Mouse (Mus musculus): ENCODE measurements around the gene Kctd14. TPM values are rescaled to one million over a fixed set of nuclear protein-coding genes. Genes with fewer than 3 reads are reported as not detected.
"Not testable (repeated sequence)": the region's sequence is repeated elsewhere in the genome, so short reads cannot be mapped to it uniquely, and the experiment has no call there.

Gene Kctd14
- polyA plus RNA-seq (2016; fragmentation: Nextera tagmentation; extraction: Ambion mirVana), result 0.20 and 0.37 TPM in 2 replicates

GRCm38 (mm10) chr7:97451023-97451422 lies at the start of gene Kctd14:
Kctd14 (plus strand) TSS chr7:97451323.
- not testable (repeated sequence) for H3K27me3 ChIP-seq (ENCODE audit: insufficient read depth, poor library complexity, severe bottlenecking); H3K27ac ChIP-seq; H3K4me3 ChIP-seq; H3K4me1 ChIP-seq (replicated peaks); H3K36me3 ChIP-seq; DNase-seq (ENCODE audit: low spot score)
- H3K9me3 ChIP-seq, result 0 out of 2 replicates have a peak, but pooled peaks cover 10% of the 10 kb centered on the region
- 83% methylated on average over 2 of the region's 2 CpGs for WGBS

GRCm38 (mm10) chr7:97407145-97407544 lies 44.0 kb upstream of the Kctd14 start:
- 94% methylated on average over 10 of the region's 10 CpGs for WGBS
- no peak for DNase-seq (ENCODE audit: low spot score)
- Histone ChIP-seq H3K27me3 (ENCODE audit: insufficient read depth, poor library complexity, severe bottlenecking) (no peaks in the 10 kb centered on the region), H3K27ac (no peak overlapping the region), H3K36me3 (peaks cover 78% of the 10 kb centered on the region), H3K4me3 (no peak overlapping the region), H3K9me3 (peaks cover 11% of the 10 kb centered on the region), H3K4me1 (replicated peaks) (no peaks in the 10 kb centered on the region)

GRCm38 (mm10) chr7:97411106-97411505 lies 40.0 kb upstream of the Kctd14 start:
- 94% methylated on average over 2 of the region's 2 CpGs for WGBS
- H3K36me3 ChIP-seq, result peaks cover 64% of the 10 kb centered on the region
- H3K4me1 ChIP-seq (replicated peaks), result no peaks in the 10 kb centered on the region
- H3K4me3 ChIP-seq, result no peak overlapping the region
- no peaks in the 10 kb centered on the region for H3K9me3 ChIP-seq
- H3K27ac ChIP-seq, result no peak overlapping the region
- DNase-seq (ENCODE audit: low spot score), result no peak
- H3K27me3 ChIP-seq (ENCODE audit: insufficient read depth, poor library complexity, severe bottlenecking), result no peaks in the 10 kb centered on the region

GRCm38 (mm10) chr7:97411575-97411974 lies 39.5 kb upstream of the Kctd14 start:
- Histone ChIP-seq H3K27me3 (ENCODE audit: insufficient read depth, poor library complexity, severe bottlenecking) (no peaks in the 10 kb centered on the region), H3K4me1 (replicated peaks) (no peaks in the 10 kb centered on the region), H3K27ac (no peak overlapping the region), H3K4me3 (no peak overlapping the region), H3K36me3 (peaks cover 61% of the 10 kb centered on the region), H3K9me3 (no peaks in the 10 kb centered on the region)
- WGBS, result 81% methylated on average over 3 of the region's 3 CpGs
- DNase-seq (ENCODE audit: low spot score), result no peak

GRCm38 (mm10) chr7:97413981-97414380 lies 37.1 kb upstream of the Kctd14 start:
- Histone ChIP-seq H3K4me1 (replicated peaks) (peaks cover 6% of the 10 kb centered on the region), H3K36me3 (peaks cover 38% of the 10 kb centered on the region), H3K9me3 (no peaks in the 10 kb centered on the region), H3K4me3 (no peak overlapping the region), H3K27ac (no peak overlapping the region), H3K27me3 (ENCODE audit: insufficient read depth, poor library complexity, severe bottlenecking) (no peaks in the 10 kb centered on the region)
- DNase-seq (ENCODE audit: low spot score), result no peak
- 100% methylated on average over 1 of the region's 1 CpGs for WGBS

- no peaks in the 10 kb centered on the region for H3K9me3 ChIP-seq
- no peak overlapping the region for H3K4me3 ChIP-seq
- H3K4me1 ChIP-seq (replicated peaks), result peaks cover 10% of the 10 kb centered on the region
- H3K36me3 ChIP-seq, result peaks cover 33% of the 10 kb centered on the region
- 96% methylated on average over 1 of the region's 1 CpGs for WGBS
- no peak overlapping the region for H3K27ac ChIP-seq
- H3K27me3 ChIP-seq (ENCODE audit: insufficient read depth, poor library complexity, severe bottlenecking), result no peaks in the 10 kb centered on the region
- no peak for DNase-seq (ENCODE audit: low spot score)
Measured at GRCm38 (mm10) chr7:97414426-97414825, 36.7 kb upstream of the Kctd14 start.

GRCm38 (mm10) chr7:97414915-97415687 lies 36.0 kb upstream of the Kctd14 start:
- no peaks in the 10 kb centered on the region for H3K27me3 ChIP-seq (ENCODE audit: insufficient read depth, poor library complexity, severe bottlenecking)
- H3K27ac ChIP-seq, result no peak overlapping the region
- H3K36me3 ChIP-seq, result peaks cover 27% of the 10 kb centered on the region
- H3K4me1 ChIP-seq (replicated peaks), result peaks cover 10% of the 10 kb centered on the region
- no peak for DNase-seq (ENCODE audit: low spot score)
- 66% methylated on average over 9 of the region's 9 CpGs for WGBS
- no peaks in the 10 kb centered on the region for H3K9me3 ChIP-seq
- no peak overlapping the region for H3K4me3 ChIP-seq

GRCm38 (mm10) chr7:97416473-97416872 lies 34.6 kb upstream of the Kctd14 start:
- DNase-seq (ENCODE audit: low spot score), result no peak
- WGBS, result 86% methylated on average over 4 of the region's 4 CpGs
- Histone ChIP-seq H3K36me3 (peaks cover 17% of the 10 kb centered on the region), H3K9me3 (no peaks in the 10 kb centered on the region), H3K27me3 (ENCODE audit: insufficient read depth, poor library complexity, severe bottlenecking) (no peaks in the 10 kb centered on the region), H3K4me1 (replicated peaks) (peaks cover 10% of the 10 kb centered on the region), H3K4me3 (no peak overlapping the region), H3K27ac (no peak overlapping the region)

GRCm38 (mm10) chr7:97416906-97417777 lies 34.0 kb upstream of the Kctd14 start, which contains the start of gene Thrsp:
Thrsp (minus strand) TSS chr7:97417730.
- Histone ChIP-seq H3K9me3 (no peaks in the 10 kb centered on the region), H3K36me3 (peaks cover 10% of the 10 kb centered on the region), H3K4me3 (no peak within 1 kb of the TSS), H3K4me1 (replicated peaks) (peaks cover 10% of the 10 kb centered on the region), H3K27ac (peak within 1 kb of the TSS; percentile 50; the same call in 1 of the 2 replicates), H3K27me3 (ENCODE audit: insufficient read depth, poor library complexity, severe bottlenecking) (no peaks in the 10 kb centered on the region)
- 81% methylated on average over 25 of the region's 25 CpGs for WGBS
- DNase-seq (ENCODE audit: low spot score), result no peak

- no peaks in the 10 kb centered on the region for H3K27me3 ChIP-seq (ENCODE audit: insufficient read depth, poor library complexity, severe bottlenecking)
- peak; percentile 18 for DNase-seq (ENCODE audit: low spot score)
- H3K27ac ChIP-seq, result peak overlapping the region; percentile 50; the same call in 1 of the 2 replicates
- no peak overlapping the region for H3K4me3 ChIP-seq
- no peaks in the 10 kb centered on the region for H3K36me3 ChIP-seq
- 74% methylated on average over 5 of the region's 5 CpGs for WGBS
- H3K4me1 ChIP-seq (replicated peaks), result peaks cover 10% of the 10 kb centered on the region
- no peaks in the 10 kb centered on the region for H3K9me3 ChIP-seq
Measured at GRCm38 (mm10) chr7:97418717-97419116, 32.4 kb upstream of the Kctd14 start.

GRCm38 (mm10) chr7:97419163-97419562 lies 32.0 kb upstream of the Kctd14 start:
- Histone ChIP-seq H3K27me3 (ENCODE audit: insufficient read depth, poor library complexity, severe bottlenecking) (no peaks in the 10 kb centered on the region), H3K9me3 (no peaks in the 10 kb centered on the region), H3K27ac (peak overlapping the region; percentile 50; the same call in 1 of the 2 replicates), H3K4me3 (no peak overlapping the region), H3K4me1 (replicated peaks) (peaks cover 10% of the 10 kb centered on the region), H3K36me3 (no peaks in the 10 kb centered on the region)
- no peak for DNase-seq (ENCODE audit: low spot score)
- 86% methylated on average over 5 of the region's 5 CpGs for WGBS

GRCm38 (mm10) chr7:97420406-97420805 lies 30.7 kb upstream of the Kctd14 start:
- no peaks in the 10 kb centered on the region for H3K9me3 ChIP-seq
- WGBS, result 80% methylated on average over 1 of the region's 1 CpGs
- no peaks in the 10 kb centered on the region for H3K36me3 ChIP-seq

More at GRCm38 (mm10) chr7:97420406-97420805, 30.7 kb upstream of the Kctd14 start:
- DNase-seq (ENCODE audit: low spot score), result no peak
- peaks cover 10% of the 10 kb centered on the region for H3K4me1 ChIP-seq (replicated peaks)
- H3K27ac ChIP-seq, result no peak overlapping the region
- no peak overlapping the region for H3K4me3 ChIP-seq
- H3K27me3 ChIP-seq (ENCODE audit: insufficient read depth, poor library complexity, severe bottlenecking), result no peaks in the 10 kb centered on the region

Measured in hindbrain, embryonic 10.5 days (tissue).